Mouse (Mus musculus) ovary, postnatal 36 days (tissue): ENCODE data around the gene Eif4g1.

Experiments used
- DNase-seq: peaks from one replicate; pipeline ENCODE4 v3.0.0; 2022; ENCODE audit warnings: low spot score, mixed read lengths

Gene Eif4g1

DNA sequence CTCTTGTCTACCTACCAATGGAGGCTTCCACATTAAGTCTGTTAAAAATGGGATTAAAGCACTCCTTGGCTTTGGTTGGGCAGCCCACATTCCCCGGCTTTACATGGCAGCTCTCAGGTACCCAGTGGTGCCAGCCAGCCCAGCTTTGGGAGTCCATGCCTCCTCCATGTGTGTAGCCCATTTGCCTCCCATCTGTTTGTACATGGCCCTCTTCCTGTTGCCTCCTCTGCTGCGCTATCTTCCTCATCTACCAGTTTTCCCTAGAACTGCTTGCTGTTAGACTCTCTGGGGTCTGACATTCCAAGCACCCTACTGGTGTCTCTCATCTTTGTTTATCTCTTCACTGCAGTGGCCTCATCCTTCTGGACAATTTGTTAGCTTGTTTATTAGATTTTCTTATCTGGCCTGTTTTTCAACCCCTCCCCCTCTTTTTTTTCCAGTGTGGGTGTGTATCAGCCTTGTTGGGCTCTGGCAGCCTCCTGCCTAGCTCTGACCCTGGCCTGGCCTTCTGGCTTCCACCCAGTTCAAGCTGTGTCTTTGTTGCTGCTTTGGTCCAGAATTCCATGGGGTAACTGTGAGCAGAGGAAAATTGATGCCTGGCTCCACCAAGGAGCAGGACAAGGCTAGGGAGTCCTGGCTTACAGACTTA, 38.4 kb downstream of the Eif4g1 start:
- DNase-seq = peak; percentile 62

DNA sequence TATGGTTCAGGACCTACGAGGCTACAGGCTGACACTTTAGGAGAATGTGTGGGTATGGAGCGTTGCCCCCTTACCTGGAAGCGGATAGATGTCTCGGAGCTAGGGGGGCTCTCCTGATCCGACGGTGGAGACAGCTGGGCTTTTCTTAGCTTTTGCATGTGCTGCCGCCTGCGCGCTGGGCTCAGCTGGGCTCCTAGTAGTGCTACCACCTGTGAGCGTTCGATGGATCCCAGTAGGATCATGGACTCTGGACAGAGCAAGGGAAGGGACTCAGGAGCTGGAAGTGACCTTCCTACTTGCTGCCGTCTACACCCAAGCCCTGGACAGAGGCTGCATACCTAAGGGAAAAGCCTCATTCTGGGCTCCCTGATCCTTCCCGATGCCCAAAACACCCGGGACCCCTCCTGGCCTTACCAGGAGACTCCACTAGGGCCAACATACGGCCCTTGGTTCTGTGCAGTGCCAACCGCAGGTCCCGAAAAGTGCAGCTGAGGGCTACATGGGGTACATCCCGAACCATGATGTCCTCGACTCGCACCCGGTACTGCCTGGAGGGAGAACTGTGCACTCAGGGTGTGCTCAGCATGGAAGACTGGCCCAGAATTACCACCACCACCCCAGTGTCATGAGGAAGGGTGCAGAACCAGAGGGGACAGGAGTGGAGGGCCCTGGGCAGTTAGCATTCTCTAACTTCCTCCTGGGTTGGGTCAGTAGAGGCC, 40.3 kb downstream of the Eif4g1 start:
- DNase-seq = no peak

DNA sequence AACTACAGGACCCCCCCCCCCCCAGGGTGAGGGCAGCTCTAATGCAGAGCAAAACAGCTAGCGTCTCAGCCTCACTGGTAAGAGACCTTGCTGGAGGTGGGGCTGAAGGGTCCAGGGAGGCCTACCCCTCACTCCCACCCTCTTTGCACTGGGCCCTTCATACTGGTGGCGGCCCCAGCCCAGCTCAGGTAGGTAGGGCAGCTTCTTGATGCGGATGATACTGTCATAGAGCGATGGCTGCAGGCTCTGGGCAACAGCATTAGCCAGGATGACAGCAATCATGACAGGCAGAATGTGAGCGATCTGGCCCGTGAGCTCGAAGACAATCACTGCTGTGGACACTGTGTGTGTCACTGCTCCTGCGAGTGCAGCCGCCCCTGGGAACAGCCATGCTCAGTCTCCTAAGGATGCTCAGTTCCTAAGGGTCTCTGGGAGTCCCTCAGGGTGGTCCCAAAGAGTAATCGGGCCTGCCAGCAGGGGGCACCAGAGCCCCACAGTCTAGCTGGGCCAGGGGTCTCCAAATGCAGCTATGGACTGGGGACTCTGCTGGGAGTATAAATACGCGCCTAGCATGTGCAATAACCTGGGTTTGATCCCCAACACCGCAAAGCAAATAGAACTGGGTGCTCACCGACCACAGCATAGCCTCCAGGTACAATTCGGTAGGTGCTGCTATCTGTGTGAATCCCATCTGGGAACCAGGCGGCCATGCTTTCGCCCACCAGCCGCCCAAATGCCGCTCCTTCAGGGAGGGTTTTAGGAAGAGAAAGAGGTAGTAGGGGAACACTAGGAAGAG, 41.0 kb downstream of the Eif4g1 start:
- no peak for DNase-seq

DNA sequence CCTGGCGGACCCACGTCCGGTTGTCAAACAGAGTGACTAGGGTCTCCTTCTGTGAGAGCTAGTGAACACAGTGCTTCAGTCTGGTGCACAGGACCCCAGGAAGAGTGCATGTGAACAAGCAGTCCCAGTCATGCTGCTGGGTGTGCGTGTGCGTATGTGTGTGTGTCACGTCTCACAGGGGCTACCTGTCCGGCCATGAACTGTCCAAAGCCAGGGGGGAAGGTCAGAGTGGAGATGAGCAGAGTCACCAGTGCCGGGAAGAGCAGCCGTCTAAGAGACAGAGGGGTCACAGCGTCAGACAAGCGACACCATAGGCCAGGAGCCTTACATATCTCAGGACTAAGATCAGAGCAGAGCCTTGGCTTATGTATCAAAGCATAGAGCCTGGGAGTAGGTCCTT, 42.3 kb downstream of the Eif4g1 start:
- no peak for DNase-seq

DNA sequence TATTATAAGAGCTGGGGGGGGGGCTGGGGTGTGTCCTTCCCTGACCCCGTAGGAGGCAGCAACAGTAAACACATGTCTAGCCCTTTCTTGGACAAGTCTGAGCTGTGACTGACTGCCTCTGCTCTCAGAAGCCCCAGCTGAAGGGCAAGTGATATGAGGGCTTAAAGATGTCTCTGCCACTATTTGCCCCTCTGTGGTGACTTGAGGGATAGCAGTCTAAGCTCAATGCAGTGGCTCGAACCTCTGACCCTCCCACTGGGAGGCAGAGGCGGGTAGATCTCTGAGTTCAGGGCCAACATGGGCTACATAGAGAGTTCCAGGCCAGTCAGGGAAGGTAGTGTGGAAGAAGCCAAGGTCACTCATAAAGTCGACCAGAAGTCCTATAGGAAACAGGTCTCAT, 42.7 kb downstream of the Eif4g1 start:
- DNase-seq = no peak

DNA sequence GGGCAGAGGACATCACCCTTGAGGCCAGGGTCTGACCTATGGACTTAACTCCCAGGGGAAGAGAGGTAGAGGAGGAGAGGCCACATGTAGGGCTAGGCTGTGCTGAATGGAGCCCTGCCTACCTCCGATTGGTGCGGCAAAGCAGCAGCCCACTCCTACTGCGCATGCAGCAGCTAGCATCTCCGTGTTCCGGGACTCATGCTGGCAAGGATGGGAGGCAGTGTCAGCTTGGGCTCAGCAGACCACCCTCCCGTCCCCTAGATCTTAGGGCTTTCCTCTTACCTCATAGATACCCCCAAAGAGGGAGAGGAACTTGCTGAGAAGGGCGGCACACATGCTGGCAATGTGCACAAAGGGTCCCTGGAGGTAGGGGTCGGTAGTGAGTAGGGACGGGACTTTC, 44.1 kb downstream of the Eif4g1 start:
- DNase-seq = no peak

DNA sequence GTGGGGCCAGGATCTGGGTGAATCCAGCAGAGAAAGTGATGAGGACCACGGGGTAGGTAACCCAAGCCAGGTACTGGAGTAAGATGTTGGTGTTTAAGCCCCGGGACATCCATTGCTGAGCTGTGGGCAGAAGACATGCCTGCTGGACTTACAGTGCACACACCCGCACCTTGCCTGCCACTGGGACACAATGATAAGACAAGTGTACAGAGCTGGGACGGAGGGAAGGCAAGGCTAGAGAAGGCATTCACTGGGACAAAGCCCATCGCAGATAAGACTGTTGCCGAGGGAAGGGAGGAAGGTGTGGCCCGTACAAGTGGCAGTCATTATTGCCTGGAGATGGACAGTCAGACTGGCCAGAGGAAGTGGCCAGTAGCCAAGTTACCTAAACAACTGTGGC, 44.8 kb downstream of the Eif4g1 start:
- no peak for DNase-seq

DNA sequence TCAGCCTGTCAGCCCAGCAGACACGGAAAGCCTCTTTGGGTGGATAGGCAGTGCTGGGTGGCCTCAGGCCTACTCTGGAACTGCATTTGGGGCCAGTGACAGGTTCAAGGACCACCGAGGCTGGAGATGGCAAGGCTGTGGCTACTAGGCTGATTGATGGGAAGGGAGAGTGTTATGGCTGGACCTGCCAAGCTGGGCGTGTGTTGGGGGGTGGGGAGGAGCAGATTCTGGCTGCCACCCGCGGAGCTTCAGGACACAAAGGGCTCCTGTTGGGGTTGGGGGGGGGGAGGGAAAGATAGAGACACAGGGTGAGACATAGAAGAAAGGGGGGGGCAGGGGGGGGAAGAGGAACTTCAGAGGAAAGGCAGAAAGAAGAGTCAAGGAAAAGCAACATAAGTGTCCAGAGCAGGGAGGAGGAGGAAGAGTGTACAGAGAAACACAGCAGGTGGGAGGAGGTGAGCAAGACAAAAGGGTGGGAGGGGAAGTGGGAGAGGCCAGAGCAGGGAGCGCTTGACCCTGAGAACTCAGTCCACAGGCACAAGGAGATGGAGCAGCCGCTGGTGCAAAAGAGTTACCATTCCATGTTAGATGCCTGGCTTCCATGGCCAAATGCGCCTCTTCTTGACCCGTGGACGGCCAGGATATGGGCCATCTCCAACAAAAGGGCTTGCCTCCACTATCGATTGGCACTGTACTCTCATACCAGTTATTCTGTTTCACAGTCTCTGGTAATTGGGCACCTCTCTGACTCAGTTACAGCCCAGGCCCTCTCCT, 46.4 kb downstream of the Eif4g1 start:
- DNase-seq = no peak

DNA sequence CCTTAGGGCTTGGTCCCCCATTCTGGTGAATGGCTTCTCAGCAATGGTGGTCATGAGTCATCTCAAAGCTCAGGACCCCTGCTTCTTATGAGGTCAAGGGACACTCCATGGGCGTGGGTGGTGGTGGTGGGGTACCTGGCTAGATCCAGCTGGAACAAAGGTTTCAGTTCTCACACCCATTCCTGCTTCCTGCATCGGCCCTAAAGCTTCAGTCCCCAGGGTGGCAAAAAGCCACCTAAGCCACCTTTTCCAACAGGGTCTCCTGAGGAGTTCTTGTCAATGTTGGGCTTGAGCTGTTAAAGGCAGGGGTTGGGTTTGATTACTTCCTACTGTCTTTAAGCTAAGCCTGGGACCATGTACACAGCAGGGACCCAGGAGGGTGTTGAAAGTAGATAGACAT, 47.0 kb downstream of the Eif4g1 start:
- DNase-seq = no peak

DNA sequence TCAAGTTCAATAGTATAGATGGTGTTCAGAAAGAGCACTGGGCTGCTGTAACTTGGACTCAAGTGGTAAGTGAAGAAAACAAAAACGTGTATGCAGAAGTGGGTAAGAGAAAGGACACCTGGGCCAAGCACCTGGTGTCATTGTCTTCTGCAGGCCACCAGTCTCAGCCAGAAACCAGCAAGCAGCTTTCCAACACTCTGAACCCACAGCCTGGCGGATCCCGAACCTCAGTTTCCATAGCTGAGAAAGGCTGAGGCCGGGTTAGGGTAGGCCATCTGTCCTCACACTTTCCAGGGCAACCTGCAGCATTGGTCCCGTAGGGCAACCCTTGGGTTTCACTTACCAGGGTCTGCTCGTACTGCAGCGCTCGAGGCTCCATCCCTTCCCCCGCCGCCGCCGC, 47.5 kb downstream of the Eif4g1 start:
- DNase-seq = no peak

DNA sequence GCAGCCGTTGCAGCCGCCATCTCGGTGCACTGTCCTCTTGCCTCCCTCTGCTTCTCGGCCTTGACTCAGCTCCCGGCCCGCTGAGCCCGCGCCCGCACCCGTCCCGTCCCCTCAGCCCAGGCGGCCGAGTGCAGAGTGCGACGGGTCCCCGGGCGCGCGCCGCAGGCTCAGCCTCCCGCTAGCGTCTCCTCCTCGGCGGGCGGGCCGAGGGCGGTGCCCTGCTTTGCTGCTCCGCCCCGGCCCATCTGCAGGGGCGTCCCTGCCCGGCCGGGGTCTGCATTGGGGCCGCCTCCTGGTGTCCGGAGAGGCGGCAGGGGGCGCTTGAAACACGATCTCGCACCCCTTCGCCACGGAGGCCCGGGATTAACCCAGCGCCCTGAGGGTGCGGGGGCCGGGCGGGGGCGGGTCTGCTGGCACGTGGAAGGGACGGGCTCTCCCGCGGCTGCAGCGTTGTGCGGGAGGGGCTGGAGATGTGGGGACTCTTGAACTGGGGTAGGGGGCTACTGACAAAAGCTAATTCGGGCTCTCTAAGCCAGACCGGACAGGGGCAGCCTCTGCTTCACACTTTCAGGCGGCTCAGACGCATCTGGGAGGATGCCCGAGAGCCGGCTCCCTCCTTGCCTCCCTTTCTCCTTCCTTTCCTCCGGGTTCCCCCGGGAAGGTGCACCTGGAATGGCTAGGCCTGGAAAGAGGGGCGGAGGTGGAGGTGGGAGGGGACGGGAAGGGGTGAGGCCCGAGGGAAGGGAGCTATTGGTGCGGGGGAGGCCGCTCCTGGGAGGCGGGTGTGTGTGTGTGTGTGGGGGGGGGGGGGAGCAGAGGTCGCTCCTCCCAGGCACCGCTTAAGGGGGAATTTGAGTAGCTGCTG, 48.1 kb downstream of the Eif4g1 start:
- DNase-seq = peak; percentile 88

DNA sequence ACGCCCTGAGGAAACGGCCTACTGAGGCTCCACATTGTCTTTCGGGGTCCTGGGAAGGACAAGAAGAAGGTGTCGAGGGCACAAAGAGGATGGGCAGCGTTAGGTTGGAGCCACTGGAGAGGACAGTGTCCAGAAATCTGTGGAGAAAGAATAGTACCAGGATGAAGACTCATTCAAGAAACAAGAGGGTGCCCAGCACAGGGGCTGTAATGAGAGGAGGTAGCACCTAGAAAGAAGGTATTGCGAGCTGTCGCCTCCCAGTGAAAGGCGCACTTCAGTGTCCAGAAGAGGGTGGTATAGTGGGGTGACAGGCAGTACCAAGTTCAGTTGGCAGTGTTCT, 48.7 kb downstream of the Eif4g1 start:
- no peak for DNase-seq

DNA sequence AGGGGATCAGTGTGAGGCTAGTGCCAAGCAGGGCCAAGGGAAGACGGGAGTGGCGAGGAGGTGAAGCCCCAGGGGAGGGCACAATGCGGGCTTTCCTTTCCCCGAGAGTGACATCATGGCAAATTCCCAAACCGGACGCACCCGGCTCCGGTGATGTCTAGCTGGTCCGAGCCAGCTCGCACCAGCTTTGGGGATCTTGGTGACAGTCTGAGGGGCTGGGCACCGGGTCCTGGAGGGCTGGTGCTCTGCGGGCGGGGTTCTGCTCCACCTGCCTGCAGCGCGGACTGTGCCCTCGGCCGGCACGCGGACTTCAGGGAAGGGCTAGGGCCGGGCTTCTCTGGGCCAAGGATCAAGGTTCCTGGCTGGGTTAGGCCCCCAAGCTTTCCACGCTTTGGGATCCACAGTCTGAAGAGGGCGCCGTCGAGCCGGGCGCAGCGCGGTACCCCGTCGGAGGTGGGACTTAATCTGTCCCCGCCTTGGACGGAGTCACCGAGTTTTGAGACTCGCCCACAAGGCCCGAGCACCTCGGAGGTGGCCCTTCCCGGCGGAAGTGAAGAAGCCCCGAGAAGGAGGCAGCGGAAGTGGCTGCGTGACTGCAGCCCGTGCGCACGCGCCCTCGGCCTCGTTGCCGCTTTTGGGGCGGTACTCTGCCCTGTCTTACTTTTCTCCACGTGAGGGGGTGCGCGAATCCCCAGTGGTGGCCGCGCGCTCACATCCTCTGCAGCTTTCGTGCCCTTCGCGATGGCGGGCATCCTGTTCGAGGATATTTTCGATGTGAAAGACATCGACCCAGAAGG, 49.3 kb downstream of the Eif4g1 start, which contains the start of the genes Polr2h and Clcn2:
Polr2h (plus strand) TSS at position 485 of the 797 bp plus-strand sequence.
Clcn2 (minus strand) TSS at position 566 of the 797 bp plus-strand sequence.
- peak; percentile 96 for DNase-seq

DNA sequence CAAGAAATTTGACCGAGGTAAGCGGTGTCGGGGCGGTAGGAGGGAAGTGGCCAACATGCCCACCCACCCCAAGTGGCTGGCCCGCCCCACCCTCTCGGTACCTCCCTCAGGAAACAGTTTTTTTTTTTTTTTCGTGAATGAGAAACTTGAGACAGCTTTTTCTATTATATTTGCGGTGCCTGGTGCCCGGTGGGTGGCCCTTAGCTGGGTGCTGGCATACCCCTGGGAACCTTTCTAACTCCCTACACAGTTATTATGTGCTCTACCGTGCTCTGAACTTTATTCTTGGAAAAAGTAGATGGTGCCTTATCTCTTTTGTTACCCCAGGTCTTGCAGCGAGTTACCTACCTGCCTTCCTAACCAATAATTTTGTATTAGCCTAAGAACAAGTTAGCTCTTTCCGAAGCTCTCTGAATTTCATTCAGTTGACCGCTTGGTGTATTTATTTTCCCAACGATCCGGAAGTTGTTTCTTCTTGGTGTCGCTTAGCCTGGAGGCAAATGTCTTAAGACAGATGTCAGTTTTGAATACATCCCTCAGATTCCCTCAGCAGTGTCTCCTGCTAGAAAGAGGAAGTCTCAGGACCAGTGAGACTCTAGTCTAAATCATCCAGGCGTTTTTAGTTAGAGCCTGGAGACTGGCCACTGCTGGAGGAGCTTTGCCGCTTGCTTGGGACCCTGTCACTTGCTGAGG, 50.0 kb downstream of the Eif4g1 start:
- DNase-seq = no peak

DNA sequence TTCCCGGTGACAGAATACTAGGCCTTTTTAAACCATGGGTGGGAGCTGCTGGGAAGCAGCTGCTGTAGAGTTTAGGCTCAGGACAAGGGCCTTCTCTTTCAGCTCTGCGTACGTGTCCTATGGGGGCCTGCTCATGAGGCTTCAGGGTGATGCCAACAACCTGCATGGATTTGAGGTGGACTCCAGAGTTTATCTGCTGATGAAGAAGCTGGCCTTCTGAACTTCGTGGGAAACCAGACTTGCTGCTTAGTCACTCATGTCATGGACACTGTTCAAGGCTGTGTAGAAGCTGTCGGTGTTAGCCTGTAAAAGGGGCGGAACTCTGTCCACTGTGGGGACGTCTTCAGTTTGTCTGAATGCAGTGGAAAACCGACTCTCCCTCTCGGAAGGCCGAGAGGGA, 53.7 kb downstream of the Eif4g1 start:
- DNase-seq = no peak

DNA sequence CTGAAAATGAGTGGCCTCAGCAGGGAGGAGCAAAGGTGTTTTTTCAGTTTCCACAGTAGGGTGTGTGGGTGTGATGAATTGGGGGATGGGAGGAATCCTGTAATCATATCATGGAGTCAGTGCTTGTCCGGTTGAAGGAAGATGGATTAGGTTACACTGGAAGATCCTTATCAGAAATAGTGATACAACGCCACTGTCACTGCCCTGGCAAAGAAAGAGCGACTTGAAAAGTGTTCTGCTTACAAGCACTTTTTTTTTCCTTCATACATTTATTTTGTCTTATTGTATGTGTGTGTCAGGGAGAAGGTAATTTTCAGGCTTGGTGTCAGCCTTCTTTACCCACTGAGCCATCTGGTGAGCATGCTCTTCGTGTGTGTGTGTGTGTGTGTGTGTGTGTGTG, 54.6 kb downstream of the Eif4g1 start:
- DNase-seq = no peak

DNA sequence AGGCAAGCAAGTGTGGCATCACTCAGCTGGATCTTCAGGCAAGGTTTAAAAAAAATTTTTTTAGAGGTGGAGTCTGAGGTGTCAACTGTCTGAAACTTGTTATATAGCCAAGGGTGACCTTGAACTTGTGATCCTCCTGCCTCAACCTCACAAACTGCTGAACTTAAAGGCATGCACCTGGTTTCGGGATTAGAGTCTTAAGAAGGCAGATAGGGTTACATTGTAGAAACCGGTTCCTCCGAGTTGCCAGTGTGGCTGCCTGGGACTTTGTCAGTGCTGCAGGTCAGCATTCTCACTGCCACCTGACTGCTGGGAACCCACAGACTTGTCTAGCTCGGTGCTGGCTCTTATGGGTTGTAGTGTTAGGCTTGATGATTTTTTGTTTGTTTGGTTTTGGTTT, 55.1 kb downstream of the Eif4g1 start:
- no peak for DNase-seq

DNA sequence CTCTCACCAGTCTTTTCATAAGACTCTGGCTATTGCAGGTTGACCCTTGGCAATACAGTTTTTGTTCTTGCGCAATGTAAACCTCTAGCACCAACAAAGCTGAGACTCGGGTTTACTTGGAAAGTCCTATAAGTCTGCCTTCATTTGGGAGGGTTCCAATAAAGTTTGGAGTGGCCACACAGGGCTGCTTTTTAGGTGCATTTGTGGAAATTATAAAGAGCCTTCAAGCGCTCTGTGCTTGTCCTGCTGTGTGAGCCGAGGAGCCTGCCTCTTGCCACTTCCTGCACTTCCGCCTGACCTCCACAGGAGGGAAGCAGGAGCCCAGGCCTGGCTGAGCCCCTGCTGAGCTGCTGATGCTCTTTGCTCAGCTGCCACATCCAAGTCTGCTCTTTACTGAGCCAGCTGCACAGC, 56.2 kb downstream of the Eif4g1 start:
- peak; percentile 70 for DNase-seq

DNA sequence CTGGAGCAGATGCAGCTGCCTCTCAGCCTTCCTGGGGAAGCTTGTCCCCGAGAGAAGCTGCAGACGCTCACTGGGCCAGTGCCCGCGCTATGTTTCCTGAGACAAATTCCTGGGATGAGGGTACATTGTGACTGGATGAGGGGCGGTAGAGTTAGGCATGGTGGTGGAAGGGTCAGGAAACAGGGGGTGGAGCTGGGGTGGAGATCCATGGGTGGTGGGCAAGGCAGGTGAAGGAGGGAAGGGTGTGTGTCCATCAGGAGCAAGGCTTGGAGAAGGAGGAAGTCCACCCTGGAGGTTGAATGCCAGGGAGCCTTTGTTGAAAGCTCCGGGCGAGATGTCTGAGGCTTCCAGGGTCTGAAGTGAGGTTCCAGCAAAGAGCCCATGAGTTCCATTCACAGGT, 57.2 kb downstream of the Eif4g1 start:
- DNase-seq = no peak

DNA sequence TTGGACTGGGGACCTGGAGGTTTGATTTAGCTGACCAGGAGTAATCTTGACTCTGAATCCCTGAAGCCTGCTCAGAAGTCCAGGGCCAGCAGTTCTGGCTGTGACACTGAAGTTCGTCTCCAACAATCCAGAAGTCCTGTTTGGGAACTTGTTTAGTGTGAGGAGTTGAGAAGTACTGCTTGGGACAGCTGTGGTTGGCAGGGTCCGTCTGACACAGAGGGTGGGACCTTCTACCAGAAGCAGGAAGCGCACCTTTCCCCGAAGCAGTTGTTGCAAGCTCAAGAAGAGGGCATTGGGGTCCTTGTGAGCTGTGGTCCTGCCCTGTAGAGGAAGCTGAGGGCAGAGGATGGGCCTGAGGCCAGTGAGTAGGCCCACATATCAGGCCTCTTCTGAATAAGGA, 57.6 kb downstream of the Eif4g1 start:
- DNase-seq = no peak
